Mouse (Mus musculus) left cerebral cortex, postnatal 25 days (tissue): Measurements from ENCODE around the gene Slc39a11. TPM values are rescaled to one million over a fixed set of nuclear protein-coding genes. Genes with fewer than 3 reads are reported as not detected.

Experiments used
- DNase-seq, 2 experiments: peaks; one replicate each; pipeline ENCODE4 v3.0.0; 2022; ENCODE audit warnings: low spot score in 2 of 2, mixed read lengths in 1 of 2
- intact Hi-C: fragments of 180-260 bp; cut with DNase I; formaldehyde crosslinking; loops from one replicate; pipeline ENCODE4 v1.15.1; 2025
- total RNA-seq, 2 experiments: library from RNA; stranded (reverse); gene quantifications; 2 replicates each; pipeline ENCODE4 v1.2.3; 2021

Gene Slc39a11
- total RNA-seq, 2 experiments from 2014 or later = 11.4 to 13.9 TPM

DNA sequence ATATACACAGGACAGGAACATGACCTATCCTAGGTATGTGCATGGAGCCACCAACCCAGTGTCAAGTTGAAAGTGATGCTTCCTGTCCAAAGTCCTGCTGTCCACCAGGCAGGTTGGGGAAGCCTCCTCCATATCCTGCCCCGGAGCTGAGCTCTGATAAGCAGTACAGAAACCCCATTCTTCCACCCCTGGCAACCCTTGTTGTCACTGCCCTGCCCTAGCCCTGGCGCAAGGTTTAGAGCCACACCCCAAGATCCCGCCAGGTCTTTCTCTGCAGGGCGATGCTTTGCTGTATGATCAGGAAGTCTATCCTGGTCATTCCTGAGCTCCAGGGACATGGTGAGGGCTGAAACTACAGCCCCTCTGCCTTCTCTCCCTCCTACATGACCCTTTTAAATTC is 396.7 kb downstream of the Slc39a11 start:
- DNase-seq = no peak
- intact Hi-C loops = no loop called here

DNA sequence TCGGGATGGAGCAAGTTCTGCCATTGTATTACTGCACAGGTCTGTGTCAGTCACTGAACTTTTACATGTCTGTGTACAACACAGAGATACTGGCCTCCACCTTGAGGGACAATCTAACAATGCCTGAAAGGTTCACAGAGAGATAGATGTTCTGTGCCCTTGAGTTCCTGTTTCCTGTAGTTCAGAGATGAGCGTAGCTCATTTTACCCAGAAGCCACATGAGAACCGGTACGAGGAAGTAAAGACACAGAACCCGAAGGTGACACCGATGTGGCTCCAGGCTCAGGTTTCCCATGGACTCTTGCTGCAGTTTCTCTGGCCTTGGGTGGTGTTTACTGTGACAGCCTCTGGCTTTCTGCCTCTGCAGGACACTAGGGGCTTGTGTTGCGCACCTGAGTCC is 398.7 kb downstream of the Slc39a11 start:
- intact Hi-C loops = no loop called here
- no peak for DNase-seq

- DNase-seq = no peak
- intact Hi-C loops = no loop called here
Measured at GRCm38 (mm10) chr11:113246475-113246874, 403.4 kb downstream of the Slc39a11 start.

- no peak for DNase-seq
- intact Hi-C loops = no loop called here
Measured at GRCm38 (mm10) chr11:113245666-113246065, 404.2 kb downstream of the Slc39a11 start.

DNA sequence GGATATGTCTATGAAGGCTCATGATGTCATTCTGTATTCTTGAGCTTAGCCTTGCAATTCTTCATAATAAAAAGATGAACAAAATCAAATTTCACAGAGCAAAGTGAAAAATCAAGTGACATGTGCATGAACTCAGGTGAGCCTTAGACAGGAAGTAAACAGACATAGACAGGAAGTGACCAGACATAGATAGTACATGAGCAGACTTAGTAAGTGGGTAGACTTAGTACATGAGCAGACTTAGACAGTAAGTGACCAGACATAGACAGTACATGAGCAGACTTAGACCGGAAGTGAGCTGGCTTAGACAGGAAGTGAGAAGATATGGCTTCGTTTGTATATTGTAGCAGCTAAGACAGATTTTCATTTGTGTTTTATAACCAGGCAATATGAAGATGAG is 415.4 kb downstream of the Slc39a11 start:
- intact Hi-C loops = no loop called here
- no peak for DNase-seq

DNA sequence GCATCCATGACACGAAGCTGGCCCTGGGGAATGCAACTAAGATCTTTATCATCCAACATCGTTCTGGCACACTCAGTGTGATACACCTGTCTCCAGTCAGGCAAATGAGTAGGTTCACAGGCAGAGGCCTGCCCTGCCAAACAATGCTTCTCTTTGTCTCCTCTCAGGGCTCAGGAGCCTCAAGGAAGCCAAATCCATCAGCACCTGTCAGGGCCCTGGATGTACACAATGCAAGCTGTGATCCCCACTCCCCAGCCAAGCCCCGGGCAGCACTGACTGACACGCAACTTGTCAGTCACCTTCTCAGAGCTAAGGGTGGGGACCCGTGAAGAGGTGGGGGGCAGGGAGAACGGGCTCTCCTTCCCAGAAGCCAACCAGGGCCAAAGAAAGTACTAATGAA is 417.8 kb downstream of the Slc39a11 start:
- intact Hi-C loops = no loop called here
- DNase-seq = no peak

DNA sequence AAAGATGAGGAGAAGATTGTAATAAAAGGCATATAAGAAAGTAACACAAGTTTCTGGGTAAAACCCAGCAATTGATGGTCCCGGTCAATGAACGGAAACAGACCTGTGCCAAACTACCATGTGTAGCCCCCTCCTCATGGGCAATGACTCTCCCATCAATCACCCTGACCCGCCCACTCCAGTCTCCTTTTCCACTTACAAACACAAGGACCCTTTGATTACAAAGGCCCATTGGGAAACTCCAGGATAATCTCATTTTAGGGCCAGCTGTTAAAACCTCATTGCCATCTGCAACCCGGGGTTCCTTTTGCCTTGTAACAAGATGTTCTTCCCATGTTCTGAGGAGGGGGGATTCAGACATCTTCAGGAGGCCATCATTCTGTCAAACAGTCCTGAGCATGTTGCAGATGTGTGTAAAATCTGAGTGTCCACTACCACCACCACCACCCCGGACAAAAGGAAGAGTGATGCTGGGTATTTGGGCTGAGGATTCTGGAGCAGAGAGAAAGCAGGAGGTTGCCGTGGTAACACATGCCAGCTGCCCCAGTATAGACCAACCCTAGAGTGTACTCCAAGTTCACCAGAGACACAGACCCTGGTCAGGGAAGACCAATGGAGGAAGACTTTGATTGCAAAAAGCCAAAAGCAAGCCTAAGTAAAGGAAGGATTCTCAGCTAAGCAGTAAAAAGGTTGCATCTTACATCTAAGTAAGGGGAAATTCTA is 419.3 kb downstream of the Slc39a11 start:
- DNase-seq = no peak
- intact Hi-C loops = no loop called here

GRCm38 (mm10) chr11:113225748-113226147 is 424.1 kb downstream of the Slc39a11 start:
- intact Hi-C loops = no loop called here
- DNase-seq = no peak

DNA sequence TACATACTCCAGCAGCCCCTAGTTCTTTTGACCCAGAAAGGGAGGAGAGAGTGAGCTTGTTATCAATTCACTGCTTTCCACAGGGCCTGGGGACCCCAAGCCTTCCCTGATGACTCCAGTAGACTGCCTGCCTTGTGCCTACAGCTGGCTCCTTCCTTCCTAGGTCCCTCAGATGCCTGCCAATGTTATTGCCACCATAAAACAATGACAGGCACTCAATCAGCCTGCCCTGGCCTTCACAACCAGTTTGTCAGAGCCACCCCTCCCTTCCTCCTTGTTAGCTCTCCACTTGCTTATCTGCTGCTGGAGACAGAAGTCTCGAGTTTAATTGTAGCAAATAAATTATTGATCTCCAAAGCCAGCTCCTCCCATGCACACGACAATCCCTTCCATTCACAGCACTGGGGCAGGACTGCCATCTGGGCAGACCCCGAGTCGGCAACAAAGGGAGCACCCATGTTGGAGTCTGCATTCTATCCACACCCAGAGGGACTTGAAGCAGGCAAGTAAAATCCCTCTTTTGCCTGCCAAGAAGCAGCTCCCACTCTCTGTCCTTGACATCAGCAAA is 426.0 kb downstream of the Slc39a11 start:
- DNase-seq = no peak
- intact Hi-C loops = no loop called here

- intact Hi-C loops = no loop called here
- peak in 1 of 2 experiments; percentile 17 for DNase-seq
Measured at GRCm38 (mm10) chr11:113221267-113222195, 428.3 kb downstream of the Slc39a11 start.

GRCm38 (mm10) chr11:113220649-113221048 is 429.2 kb downstream of the Slc39a11 start:
- no peak for DNase-seq
- intact Hi-C loops = no loop called here

- intact Hi-C loops = no loop called here
- DNase-seq = no peak
Measured at GRCm38 (mm10) chr11:113214741-113215140, 435.1 kb downstream of the Slc39a11 start.

DNA sequence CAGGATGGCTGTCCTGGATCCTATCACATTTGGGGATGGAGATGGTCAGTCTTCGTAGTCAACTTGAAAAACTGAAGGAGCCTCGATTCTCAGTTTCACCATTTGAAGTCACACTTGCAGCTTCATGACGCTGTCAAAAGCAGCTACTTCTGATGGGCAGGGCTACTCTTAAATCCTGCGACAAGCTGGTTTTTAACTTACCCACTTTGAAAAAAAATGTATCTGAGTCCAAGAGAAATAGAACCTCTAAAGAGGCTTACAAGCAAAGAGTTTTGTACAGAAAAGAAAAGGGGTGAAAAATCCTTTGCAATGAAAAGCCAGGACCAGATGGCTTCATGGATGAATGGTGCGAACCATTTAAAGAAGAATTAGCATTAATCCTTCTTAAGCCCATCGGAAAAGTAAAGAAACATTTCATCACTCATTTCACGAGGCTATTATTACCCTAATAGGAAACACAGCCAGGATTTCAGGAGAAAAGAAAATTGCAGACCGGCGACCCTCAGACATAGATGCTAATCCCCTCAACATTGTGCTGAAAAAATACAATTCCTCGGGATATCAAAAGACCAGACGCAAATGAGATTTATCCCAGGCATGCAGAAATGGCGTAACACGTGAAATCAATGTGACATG is 437.4 kb downstream of the Slc39a11 start:
- DNase-seq = no peak

DNA sequence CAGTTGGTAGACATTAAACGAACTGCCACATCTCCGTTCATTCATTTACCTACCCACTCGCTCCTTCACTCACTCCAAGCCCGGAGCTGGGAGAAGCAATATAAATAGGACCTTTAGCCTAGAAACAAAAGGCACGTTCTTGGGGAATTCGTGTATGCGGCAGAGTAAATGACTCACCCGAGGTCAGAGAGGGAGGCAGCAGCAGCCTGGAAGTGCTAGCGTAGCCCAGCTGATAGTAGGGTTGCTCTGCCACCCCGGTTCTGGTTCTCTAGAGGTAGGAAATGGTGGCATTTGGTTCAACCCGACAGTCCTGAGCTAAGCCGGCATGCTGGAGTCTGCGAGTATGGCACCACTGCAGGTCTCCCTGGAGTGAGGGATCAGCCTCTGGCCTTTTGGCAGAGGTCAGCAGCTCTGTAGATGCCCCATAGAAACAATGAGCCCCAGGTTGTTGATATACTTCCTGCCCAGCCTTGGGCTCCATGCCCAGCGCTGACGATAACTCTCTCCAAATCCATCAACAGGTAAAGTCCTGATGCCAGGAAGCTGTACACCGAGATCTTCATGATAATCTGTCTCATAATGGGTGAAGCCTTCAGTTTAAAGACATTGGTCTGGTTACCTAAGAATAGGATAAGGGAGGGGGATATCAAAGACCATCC is 440.5 kb downstream of the Slc39a11 start:
- DNase-seq = no peak
- intact Hi-C loops = no loop called here

More for the DNA sequence above, 437.4 kb downstream of the Slc39a11 start:
- intact Hi-C loops = no loop called here

GRCm38 (mm10) chr11:113208521-113209072 is 441.3 kb downstream of the Slc39a11 start:
- DNase-seq = no peak
- intact Hi-C loops = no loop called here

DNA sequence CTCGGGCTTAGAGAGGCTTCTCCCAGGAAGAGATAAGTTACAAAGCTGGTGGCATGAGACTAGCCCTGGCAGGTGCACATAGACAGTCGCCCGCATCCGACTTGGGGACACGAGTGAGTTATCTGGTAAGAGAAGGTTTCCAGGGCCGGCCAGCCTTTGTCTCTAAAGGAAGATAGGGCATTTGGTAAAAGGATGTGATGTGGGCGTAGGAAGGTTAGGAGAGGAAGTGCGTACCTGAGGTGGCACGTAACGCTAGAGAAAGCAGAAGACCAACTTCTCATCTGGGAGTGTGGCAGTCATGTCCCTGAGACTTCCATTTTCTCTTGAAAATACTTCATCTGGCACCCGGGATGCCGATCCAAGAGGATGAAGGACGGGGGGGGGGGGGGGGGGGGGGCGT is 441.9 kb downstream of the Slc39a11 start:
- DNase-seq = no peak
- intact Hi-C loops = no loop called here

- intact Hi-C loops = no loop called here
- peak in 1 of 2 experiments; percentile 44 for DNase-seq
Measured at GRCm38 (mm10) chr11:113206099-113206498, 443.8 kb downstream of the Slc39a11 start.

DNA sequence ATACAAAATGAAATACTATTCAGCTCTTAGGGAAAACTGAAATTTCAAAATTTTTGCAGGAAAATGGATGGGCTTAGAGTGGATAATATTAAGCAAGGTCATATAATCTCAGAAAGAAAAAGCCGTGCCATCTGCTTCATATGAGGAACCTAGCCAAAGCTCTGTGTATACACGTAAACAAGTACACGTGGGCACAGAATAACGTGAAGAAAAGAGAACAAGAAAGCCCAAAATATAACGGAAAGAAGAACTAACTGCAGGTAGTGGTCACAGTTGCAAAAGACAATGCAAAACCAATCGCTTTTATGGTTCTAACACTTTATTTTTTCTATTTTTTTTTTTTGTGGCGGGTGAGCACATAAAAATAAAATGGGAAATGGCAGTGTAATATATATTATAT is 446.9 kb downstream of the Slc39a11 start:
- no peak for DNase-seq
- intact Hi-C loops = no loop called here

GRCm38 (mm10) chr11:113201470-113201997 is 448.3 kb downstream of the Slc39a11 start:
- intact Hi-C loops = no loop called here
- peak; percentile 91 to 96 for DNase-seq
